Mouse (Mus musculus): ENCODE measurements around the gene Bpifa6.
"Not testable (repeated sequence)": the region's sequence is repeated elsewhere in the genome, so short reads cannot be mapped to it uniquely, and the experiment has no call there.

The Bpifa6 gene

DNA sequence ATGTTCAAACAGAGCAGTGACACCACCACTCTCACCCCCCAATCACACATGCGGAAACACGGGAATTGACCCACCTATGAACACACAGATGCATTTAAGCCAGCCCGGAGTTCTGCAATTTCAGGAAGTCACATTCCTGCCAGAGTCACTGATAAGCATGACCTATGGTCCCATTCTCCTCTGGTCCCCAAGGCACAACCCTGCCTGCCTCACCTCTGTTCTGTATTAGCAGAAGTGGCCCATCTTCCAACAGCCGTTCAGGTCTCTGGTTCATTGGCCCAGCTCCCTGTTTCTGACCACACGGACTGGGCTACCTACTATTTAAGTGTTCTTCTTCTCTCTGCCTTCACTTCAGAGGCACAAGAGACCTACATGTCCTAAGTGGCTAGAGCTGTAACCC lies at the start of gene Bpifa6:
TSS of gene Bpifa6 (plus strand) at position 364 of the 400 bp plus-strand sequence.
- DNase-seq (ENCODE audit: low spot score in 2 of 2), result no peak

DNA sequence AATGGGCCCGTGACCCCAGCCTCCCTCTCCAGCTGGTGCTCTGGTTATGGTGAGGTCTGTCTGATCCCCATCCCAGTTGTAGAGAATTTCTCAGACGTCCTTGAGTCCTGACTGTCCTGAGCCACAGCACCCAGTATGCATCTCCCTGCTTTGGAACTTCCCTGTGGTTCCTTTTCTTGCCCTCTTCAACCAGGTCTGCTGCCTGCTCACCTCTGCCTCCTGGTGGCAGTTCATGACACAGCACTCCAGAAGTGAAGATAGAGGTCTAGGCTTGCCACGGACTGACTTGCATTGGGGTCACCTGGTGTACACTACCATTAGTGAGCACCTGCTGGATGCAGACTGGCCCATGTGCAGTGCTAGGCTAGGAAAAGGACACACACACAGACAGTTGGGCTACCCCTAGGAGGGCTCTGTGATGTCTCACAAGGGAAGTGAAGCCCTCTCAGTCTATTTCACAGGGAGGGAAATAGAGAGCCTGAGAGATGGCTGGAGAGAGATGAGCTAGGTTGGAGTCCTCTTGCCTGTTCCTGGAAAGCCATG lies 44.8 kb upstream of the Bpifa6 start:
- peak; percentile 30 to 68 for DNase-seq (ENCODE audit: low spot score in 2 of 2)

DNA sequence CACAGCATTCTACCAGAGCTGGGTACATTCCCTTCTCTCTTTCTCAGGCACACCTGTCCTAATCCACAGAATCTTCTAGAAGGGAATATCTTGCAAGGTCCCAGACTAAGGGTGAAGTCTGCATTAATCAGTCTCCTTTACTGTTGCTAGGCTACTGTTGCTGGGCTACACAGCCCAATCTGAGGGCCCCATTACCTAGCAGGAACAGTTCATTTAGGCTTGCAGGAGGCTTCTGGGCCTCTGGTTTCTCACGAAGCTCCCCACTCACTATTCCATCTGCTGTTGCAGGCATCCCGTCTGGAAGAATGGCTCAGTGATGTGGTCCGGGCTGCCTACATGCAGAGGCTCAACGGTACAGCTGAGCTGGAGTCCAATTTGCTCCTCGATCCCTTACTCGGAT lies 43.6 kb upstream of the Bpifa6 start:
- no peak for DNase-seq (ENCODE audit: low spot score in 2 of 2)

DNA sequence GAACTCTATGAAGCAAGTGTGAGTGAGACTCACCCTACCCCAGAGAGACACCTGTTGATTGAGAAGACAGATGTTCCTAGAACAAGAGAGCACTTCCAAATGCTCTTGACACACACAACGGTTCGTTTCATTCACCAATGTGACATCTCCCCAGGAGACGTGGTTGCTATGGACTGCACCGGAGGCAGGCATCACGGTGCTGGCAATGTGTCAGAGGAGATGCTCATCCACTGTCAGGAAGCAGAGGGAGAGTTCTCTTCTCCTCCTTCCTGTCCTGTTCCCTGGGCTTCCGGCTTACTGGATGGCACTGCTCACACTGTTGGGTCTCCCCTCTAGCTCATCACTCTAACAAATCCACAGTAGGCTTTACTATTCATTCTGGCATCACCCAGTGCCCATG lies 41.4 kb upstream of the Bpifa6 start:
- no peak for DNase-seq (ENCODE audit: low spot score in 2 of 2)

DNA sequence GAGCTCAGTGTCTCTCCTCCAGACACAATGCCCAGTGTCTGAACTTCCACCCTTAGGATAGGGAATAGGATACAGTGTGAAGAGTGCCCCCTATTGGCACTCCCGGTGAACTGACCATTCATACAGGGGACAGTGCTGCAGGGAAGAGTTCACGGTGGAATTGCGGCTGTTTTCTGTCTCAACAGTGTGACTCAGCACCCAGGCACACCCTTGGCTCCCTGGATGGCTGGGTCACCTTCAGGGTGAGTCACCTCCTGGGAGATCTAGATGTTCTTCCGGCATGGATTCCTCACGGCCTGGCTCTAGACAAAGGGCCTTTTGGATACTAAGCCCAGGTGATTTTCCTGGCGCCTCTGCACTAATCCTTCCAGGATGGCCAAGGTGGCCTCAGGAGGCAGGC lies 39.4 kb upstream of the Bpifa6 start:
- DNase-seq (ENCODE audit: low spot score in 2 of 2), result no peak

DNA sequence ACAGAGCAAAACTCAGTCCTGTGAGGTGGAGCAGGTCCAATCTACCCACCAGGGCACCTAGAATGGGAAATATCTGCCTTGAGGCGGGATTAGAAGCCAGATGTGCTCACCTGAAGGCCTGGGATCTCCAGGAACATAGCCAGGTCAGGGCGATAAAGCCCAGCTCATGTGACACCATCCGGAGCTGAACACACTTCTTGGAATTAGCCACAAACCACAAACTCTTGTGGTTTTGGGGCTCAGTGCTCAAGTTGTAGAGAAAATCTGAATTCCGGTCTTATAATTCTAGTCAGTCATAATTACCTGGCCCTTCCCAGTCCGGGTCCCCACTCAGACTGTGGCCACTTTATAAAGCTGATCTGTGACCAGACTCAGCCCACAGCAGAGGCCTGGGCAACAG lies 36.9 kb upstream of the Bpifa6 start, which contains the start of gene Bpifb4:
TSS of gene Bpifb4 (plus strand) at position 370 of the 400 bp plus-strand sequence.
- DNase-seq (ENCODE audit: low spot score in 2 of 2), result no peak

- DNase-seq (ENCODE audit: low spot score in 2 of 2), result peak; percentile 22 to 64
Measured at GRCm38 (mm10) chr2:153943537-153943936, 31.2 kb upstream of the Bpifa6 start.

GRCm38 (mm10) chr2:153944567-153944966 lies 30.2 kb upstream of the Bpifa6 start:
- DNase-seq (ENCODE audit: low spot score in 2 of 2), result no peak

GRCm38 (mm10) chr2:153952897-153953296 lies 21.8 kb upstream of the Bpifa6 start:
- peak; percentile 18 to 72 for DNase-seq (ENCODE audit: low spot score in 2 of 2)

DNA sequence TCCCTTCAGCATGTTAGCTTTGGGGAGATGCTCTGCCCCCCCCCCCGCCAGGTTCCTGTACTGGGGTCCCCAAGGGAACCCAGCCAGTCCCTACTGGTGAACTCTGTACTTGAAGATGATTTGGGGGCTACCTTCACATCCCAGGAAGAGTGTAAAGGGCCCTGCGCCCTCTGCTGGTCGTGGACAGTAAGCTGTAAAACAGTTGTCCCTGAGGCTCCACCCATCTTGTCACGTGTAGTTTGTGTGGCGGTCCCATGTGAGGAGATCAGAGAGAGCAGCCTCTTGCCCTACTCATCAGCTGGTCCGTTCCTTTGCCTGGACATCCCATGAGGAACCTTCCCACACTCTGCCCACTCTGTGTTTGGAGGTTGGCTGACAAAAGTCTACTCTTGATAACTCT lies 20.9 kb upstream of the Bpifa6 start:
- peak in 1 of 2 experiments; percentile 69 for DNase-seq (ENCODE audit: low spot score in 2 of 2)

DNA sequence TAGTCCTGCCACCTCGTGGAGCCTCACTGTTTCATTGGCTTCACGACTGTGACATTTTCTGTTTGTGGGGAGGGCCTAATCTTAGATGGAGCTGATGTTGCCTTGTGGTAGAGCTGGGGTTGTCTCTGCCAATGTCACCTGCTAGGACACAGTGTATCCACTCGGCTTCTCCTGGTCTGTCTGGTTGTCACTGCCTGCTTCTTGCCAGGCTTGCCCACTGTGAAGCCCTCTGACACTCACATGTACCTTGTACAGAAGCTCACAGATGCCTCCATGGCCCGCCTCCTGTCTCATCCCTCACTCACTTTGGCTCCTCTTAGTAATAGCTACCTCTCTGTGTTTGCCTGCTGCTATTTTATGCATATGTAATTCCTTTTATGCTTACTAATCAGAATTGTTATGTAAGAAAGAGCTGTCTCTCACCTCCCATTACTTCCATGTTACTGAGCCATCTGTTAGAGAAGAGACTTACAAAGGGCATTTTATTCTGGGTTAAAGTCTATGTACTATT lies 11.9 kb upstream of the Bpifa6 start:
- no peak for DNase-seq (ENCODE audit: low spot score in 2 of 2)

DNA sequence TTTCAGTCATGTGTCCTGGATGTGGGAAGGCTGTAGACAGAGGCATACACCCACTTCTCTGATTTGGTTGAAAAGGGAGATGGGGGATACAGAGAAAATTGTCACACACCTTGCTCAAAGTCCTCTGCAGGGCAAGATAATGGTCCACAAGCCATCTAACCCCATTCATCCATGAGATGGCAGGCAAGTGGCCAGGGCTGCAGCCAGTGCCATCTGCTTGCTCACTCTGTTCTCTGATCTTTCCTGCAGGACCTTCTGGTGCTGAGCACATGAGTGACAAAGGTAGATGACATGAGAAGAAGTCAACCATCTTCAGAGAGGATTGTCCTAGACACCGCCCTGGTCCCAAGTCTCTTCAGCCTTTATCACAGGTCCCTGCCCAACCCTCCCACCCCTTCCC lies 11.4 kb upstream of the Bpifa6 start:
- DNase-seq (ENCODE audit: low spot score in 2 of 2), result no peak

DNA sequence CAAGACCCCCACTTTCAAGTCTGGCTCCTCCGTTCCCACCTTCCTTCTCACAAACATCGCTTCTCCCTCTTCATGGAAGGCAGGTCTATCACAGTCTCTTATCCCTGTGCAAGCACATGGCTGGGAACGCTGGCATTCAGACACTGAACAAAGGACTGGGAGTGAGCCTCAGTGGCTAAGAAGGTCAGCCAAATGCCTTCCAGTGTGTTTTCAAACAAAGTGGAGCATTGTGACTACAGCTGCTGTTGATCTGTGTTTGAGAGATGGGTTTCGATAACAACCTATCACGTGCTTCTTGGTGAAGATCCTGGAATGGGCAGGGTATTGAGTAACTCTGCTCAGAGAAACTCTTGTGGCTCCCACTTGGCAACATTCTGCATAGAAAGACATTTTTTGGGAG lies 4.5 kb upstream of the Bpifa6 start:
- DNase-seq (ENCODE audit: low spot score in 2 of 2), result no peak

DNA sequence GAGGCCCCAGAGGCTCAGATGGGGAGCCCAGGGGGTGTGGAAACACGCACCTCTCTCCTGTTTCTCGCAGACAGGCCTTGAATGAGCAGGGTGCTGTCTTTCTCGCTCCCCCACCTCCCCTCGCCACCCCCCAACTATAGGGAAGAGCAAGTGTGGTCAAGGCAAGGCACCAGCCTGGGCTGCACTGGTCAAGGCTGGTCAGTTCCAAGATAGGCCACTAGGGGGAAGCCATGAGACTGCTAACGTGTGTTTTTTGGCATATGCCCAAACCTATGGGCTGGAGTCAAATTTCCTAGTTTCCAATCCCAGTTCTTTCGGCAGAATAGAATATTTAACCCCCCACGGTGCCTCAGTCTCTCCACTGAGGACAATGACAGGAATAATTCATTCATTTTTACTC lies 21.0 kb downstream of the Bpifa6 start:
- DNase-seq (ENCODE audit: low spot score in 2 of 2), result peak; percentile 48 to 76

DNA sequence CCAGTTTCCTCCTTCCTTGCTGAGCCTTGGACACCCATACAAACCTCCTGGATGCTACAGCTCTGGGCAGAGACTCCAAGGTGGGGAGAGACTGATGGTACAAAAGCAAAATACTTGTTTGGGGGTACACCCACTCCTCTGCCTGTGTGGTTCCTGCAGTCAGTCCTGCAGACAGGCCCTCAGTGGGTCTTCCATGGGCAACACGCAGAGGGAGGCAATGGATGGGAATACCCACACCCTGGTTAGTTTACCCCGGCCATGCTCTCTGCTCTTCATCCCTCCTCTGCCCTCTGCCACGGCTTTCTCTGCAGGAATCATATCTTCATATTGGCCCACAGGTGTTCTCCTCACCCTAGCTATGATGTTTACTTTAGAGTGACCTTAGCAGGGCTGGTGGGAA lies 25.8 kb downstream of the Bpifa6 start:
- DNase-seq (ENCODE audit: low spot score in 2 of 2), result no peak

GRCm38 (mm10) chr2:154001056-154001455 lies 26.3 kb downstream of the Bpifa6 start:
- DNase-seq (ENCODE audit: low spot score in 2 of 2), result no peak

DNA sequence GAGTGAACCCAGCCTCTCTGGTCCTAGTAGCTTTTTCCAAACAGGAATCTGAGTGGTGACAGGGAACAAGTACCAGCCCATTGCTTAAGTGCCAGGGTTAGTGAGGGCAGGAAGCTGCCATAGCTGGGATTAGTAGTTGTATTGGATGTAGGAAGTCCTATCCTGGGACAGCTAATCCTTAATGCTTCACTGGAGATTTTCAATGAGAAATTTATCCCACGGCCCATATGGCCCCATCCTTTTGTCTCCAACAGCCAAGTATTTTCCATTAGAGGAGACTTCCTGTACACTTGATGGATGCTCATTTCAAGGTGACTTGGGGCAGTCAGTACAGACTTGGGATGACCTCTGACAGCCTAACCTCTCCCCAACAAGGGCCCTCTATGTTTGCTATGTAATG lies 29.7 kb downstream of the Bpifa6 start:
- DNase-seq (ENCODE audit: low spot score in 2 of 2), result no peak

DNA sequence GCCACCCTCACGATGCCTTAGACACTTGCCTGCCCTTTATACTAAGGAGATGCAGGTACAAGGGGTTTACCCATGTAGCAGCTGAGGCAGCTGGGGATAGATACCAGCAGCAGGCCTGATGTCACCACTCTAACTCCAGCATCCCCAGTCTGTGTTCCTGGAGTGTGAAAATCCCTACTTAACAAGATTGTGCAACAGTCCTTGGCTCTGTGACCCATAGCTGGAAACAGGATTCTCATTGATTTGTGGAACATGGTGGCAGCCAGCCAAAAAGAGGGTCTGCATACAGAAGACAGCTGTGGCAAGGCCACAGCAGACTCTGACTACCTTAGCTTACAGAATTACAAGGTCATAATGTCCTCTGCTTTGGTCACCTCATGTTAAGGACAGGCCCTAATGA lies 30.3 kb downstream of the Bpifa6 start:
- DNase-seq (ENCODE audit: low spot score in 2 of 2), result no peak

- no peak for DNase-seq (ENCODE audit: low spot score in 2 of 2)
Measured at GRCm38 (mm10) chr2:154005734-154006133, 31.0 kb downstream of the Bpifa6 start.

- no peak for DNase-seq (ENCODE audit: low spot score in 2 of 2)
Measured at GRCm38 (mm10) chr2:154006331-154006730, 31.6 kb downstream of the Bpifa6 start.

DNA sequence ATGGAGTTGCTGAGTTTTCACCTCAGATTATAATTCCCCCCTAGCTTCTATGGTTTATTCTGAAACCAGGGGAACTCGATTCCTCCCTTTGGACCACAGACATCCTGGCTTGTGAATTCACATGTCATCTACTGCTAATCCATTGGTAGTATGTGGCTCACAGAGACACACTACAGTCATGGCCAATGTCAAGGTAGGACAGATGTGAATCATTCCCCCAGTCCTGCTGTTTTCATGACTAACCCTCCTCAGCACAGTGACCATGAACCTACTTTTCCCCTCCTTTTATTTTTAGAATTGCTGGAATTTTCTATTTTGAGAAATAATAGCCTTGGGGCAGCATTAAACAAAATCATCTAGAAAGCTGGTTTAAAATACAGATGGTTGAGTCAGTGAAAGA lies 32.6 kb downstream of the Bpifa6 start:
- DNase-seq (ENCODE audit: low spot score in 2 of 2), result no peak

DNA sequence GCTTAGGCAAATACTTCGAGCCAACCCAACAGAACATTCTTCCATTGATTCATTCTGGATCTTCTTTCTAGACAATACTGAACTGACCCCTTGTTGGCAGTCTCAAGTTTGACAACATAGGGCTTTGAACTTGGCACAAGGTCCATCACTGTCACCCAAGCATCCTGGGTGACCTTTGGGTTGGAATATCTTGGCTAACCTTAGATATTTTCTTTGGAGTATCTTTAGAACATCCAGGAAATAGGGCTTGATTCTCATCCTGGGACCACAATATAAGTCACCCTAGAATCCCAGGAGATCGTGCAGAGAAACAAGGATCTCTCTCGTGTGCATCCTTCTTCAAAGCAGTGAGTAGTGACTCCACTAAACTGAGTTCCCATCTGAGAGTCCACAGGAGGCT lies 33.2 kb downstream of the Bpifa6 start, which contains the start of gene Bpifa2:
TSS of gene Bpifa2 (plus strand) at position 301 of the 400 bp plus-strand sequence.
- no peak for DNase-seq (ENCODE audit: low spot score in 2 of 2)

- DNase-seq (ENCODE audit: low spot score in 2 of 2), result no peak
Measured at GRCm38 (mm10) chr2:154017990-154018389, 43.2 kb downstream of the Bpifa6 start.

- DNase-seq (ENCODE audit: low spot score in 2 of 2), result not testable (repeated sequence)
Measured at GRCm38 (mm10) chr2:154024676-154025075, 49.9 kb downstream of the Bpifa6 start.
